Mouse (Mus musculus) liver, postnatal 0 days (tissue): ENCODE results near the gene Rpl3l. TPM values are rescaled to one million over a fixed set of nuclear protein-coding genes. Genes with fewer than 3 reads are reported as not detected.

Experiments
- ATAC-seq: fragments of 200-750 bp; cut with Nextera tagmentation; 2 replicates; pipeline ENCODE4 v1.8.0; 2017; ENCODE audit warnings: mild to moderate bottlenecking, moderate library complexity
- DNase-seq: peaks from one replicate; pipeline ENCODE4 v3.0.0-alpha.2; 2016
- H3K27ac ChIP-seq: fragments of 300-500 bp; sonication (generic); 2 replicates; pipeline ENCODE4 v1.5.1; 2014; ENCODE audit warnings: antibody characterized with exemption, moderate library complexity, mild to moderate bottlenecking, low read depth
- H3K27me3 ChIP-seq: fragments of 300-500 bp; sonication (generic); 2 replicates; pipeline ENCODE4 v1.6.1; 2014; ENCODE audit warnings: low read length, control low read depth, mixed read lengths; ENCODE audit not compliant: insufficient read depth
- H3K36me3 ChIP-seq: fragments of 300-500 bp; sonication (generic); replicated peaks from 2 replicates; pipeline ENCODE4 v1.6.1; 2014; ENCODE audit warnings: mild to moderate bottlenecking, control low read depth, low read length, moderate library complexity, mixed read lengths; ENCODE audit not compliant: insufficient read depth
- H3K4me1 ChIP-seq: fragments of 300-500 bp; sonication (generic); 2 replicates; pipeline ENCODE4 v1.6.1; 2014; ENCODE audit warnings: antibody characterized with exemption, mild to moderate bottlenecking, control low read depth; ENCODE audit not compliant: insufficient read depth
- H3K4me2 ChIP-seq: fragments of 300-500 bp; sonication (generic); 2 replicates; pipeline ENCODE4 v1.6.1; 2014; ENCODE audit warnings: low read depth, mild to moderate bottlenecking, low read length, moderate library complexity, mixed read lengths
- H3K4me3 ChIP-seq: fragments of 300-500 bp; sonication (generic); 2 replicates; pipeline ENCODE4 v1.5.1; 2014; ENCODE audit warnings: low read depth, low read length
- H3K9ac ChIP-seq: fragments of 300-500 bp; sonication (generic); replicated peaks from 2 replicates; pipeline ENCODE4 v1.6.1; 2014; ENCODE audit warnings: mild to moderate bottlenecking, moderate library complexity
- H3K9me3 ChIP-seq: fragments of 300-500 bp; sonication (generic); 2 replicates; pipeline ENCODE4 v1.6.1; 2016; ENCODE audit warnings: mild to moderate bottlenecking, control low read depth, low read length, mixed read lengths
- CTCF ChIP-seq: sonication (generic); IDR thresholded peaks from 2 replicates; pipeline ENCODE4 v1.5.1; 2016; ENCODE audit warnings: antibody characterized with exemption, low read depth
- EP300 ChIP-seq: IDR thresholded peaks from 2 replicates; pipeline ENCODE4 v1.6.1; 2016; ENCODE audit warnings: antibody characterized with exemption, low read depth, mild to moderate bottlenecking
- WGBS: fragments of 180-500 bp; shearing (Covaris S2); extraction: QIAGEN DNeasy Blood & Tissue Kit; methylation state at CpG from one replicate; pipeline ENCODE4 v1.1.7; 2014; ENCODE audit not compliant: insufficient replicate concordance; 5-methylcytosine and 5-hydroxymethylcytosine counted together
- polyA plus RNA-seq: library from polyadenylated mRNA; unstranded; fragments of >200 nt; fragmentation: Nextera tagmentation; extraction: Ambion mirVana; gene quantifications from 2 replicates; pipeline ENCODE4 v1.2.1, GENCODE M21; 2015

Gene Rpl3l
- polyA plus RNA-seq, 1 experiment from 2014 or later: 0.14 TPM

- H3K27ac ChIP-seq: no peak overlapping the region
- DNase-seq (no peak), ATAC-seq (no peak)
- no peak overlapping the region for H3K9ac ChIP-seq
- no peaks in the 10 kb centered on the region for H3K27me3 ChIP-seq
- peaks cover 28% of the 10 kb centered on the region for H3K36me3 ChIP-seq
- no peak overlapping the region for H3K4me3 ChIP-seq
- peaks cover 14% of the 10 kb centered on the region for H3K4me1 ChIP-seq
- H3K9me3 ChIP-seq: no peaks in the 10 kb centered on the region
- TF ChIP-seq EP300 (no peak), CTCF (no peak)
- 93% methylated on average over 3 of the region's 3 CpGs for WGBS
- no peak overlapping the region for H3K4me2 ChIP-seq
Observed at GRCm38 (mm10) chr17:24705821-24706220, 21.8 kb upstream of the Rpl3l start.

DNA sequence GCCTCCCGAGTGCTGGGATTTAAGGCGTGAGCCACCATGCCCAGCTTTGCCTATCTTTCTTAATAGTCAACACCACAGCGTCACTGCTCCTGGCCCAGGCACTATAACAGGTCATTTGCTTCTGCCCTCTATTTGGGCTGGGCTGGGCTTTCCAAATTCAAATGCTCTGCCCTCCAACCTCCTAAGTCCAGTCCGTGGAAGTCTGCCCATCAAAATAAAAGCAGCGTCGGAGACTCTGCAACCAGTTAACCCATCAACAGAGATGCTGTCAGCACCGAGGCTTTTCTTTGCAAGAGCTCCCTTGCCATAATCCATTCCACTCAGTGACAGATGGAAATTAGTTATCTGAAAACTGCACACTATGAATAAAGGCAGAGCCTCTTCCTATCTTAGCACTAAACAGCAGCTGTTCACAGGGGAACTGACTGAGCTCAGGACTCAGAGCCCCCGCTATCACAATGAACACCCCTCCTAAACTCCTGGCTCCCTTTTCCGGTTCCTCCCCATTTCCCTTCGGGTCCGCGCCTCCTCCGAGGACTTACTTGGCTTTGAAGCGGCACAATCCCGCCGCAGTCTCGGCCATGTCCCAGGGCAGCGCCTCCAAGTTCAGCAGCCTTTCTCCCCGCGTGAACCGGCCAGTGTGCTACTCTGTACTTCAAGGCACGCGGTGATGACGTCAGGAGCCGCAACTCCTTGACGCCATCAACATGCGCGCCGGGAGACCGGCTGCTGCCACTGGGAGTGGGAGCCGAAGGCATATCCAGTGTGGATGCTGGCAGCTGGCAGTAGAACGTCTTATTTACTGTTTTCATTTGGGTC lies 20.4 kb upstream of the Rpl3l start, which contains the start of gene Tbl3:
Gene Tbl3, minus strand, starts transcription at position 679 of the 819 bp plus-strand sequence.
- WGBS: 1% methylated on average over 32 of the region's 32 CpGs
- Histone ChIP-seq H3K36me3 (peaks cover 16% of the 10 kb centered on the region; the same call in 1 of the 2 replicates), H3K4me1 (peaks cover 14% of the 10 kb centered on the region), H3K9me3 (no peaks in the 10 kb centered on the region), H3K4me3 (peak within 1 kb of the TSS; percentile 86), H3K4me2 (peak within 1 kb of the TSS; percentile 93), H3K27me3 (no peaks in the 10 kb centered on the region), H3K27ac (peak within 1 kb of the TSS; percentile 93), H3K9ac (peak within 1 kb of the TSS; percentile 82)
- no peak for TF ChIP-seq CTCF
- TF ChIP-seq EP300: peak; percentile 48; the same call in 1 of the 2 replicates
- peak; percentile 95 for DNase-seq
- ATAC-seq: peak; percentile 92

DNA sequence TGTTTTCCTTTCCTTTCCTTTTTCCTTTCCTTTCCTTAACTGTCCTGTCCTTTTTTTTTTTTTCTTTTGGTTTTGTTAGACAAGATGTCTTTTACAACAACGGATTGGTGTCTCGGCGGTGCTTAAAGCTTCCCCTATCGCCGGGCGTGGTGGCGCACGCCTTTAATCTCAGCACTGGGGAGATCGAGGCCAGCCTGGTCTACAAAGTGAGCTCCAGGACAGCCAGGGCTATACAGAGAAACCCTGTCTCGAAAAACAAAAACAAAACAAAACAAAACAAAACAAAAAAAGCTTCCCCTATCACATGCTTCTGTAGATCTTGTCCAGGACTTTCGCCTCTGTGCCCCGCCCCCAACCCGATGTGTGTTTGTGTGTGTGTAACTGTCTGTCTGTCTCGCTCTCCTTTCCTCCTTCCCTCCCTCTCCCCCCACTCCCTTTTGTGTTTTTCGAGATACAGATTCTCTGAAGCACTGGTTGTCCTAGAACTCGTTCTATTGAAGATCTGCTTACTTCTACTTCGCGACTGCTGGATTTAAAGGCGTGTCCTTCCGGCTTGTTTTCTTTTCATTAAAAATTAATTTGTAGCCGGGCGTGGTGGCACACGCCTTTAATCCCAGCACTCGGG lies 19.7 kb upstream of the Rpl3l start:
- Histone ChIP-seq H3K4me3 (peak overlapping the region; percentile 86), H3K4me1 (peaks cover 14% of the 10 kb centered on the region), H3K9ac (peak overlapping the region; percentile 82), H3K9me3 (no peaks in the 10 kb centered on the region), H3K36me3 (peaks cover 15% of the 10 kb centered on the region; the same call in 1 of the 2 replicates), H3K4me2 (peak overlapping the region; percentile 93), H3K27me3 (no peaks in the 10 kb centered on the region), H3K27ac (peak overlapping the region; percentile 93)
- DNase-seq (peak; percentile 63), ATAC-seq (peak; percentile 44)
- no peak for TF ChIP-seq CTCF
- TF ChIP-seq EP300: 0 out of 2 replicates have a peak, but pooled peaks have one; percentile 5
- 1% methylated on average over 24 of the region's 24 CpGs for WGBS

GRCm38 (mm10) chr17:24708646-24709045 lies 19.0 kb upstream of the Rpl3l start:
- Histone ChIP-seq H3K27me3 (no peaks in the 10 kb centered on the region), H3K9me3 (no peaks in the 10 kb centered on the region), H3K27ac (no peak overlapping the region), H3K9ac (no peak overlapping the region), H3K4me1 (peaks cover 14% of the 10 kb centered on the region), H3K36me3 (peaks cover 15% of the 10 kb centered on the region; the same call in 1 of the 2 replicates), H3K4me3 (no peak overlapping the region), H3K4me2 (peak overlapping the region; percentile 93; the same call in 1 of the 2 replicates)
- peak; percentile 13 for DNase-seq
- TF ChIP-seq EP300: no peak
- peak; percentile 68 for TF ChIP-seq CTCF
- 19% methylated on average over 2 of the region's 2 CpGs for WGBS
- no peak for ATAC-seq

DNA sequence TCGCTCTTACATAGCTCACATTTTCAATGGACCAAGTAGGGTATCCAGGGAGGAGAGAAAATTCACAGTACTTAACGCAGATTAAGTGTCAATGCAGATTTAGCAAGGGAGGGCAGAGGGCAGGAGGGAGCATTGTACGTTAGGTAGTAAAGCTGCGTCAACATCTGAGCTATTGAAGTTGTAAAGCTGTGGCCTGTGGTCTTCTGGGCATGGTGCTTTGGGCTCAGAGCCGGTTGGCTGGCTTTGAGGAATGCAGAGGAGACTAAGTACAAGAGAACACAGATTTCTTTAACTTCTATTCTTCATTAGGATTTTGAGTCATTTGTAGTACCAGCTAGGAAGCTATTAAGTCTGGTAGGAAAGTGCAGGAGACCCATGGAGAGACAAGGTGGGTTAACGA lies 12.1 kb upstream of the Rpl3l start:
- no peak overlapping the region for H3K9ac ChIP-seq
- TF ChIP-seq EP300 (no peak), CTCF (no peak)
- H3K27me3 ChIP-seq: no peaks in the 10 kb centered on the region
- H3K4me2 ChIP-seq: no peak overlapping the region
- peaks cover 6% of the 10 kb centered on the region for H3K4me1 ChIP-seq
- H3K4me3 ChIP-seq: no peak overlapping the region
- ATAC-seq (no peak), DNase-seq (no peak)
- H3K9me3 ChIP-seq: no peaks in the 10 kb centered on the region
- 0 out of 2 replicates have a peak, but pooled peaks cover 9% of the 10 kb centered on the region for H3K36me3 ChIP-seq
- 86% methylated on average over 6 of the region's 6 CpGs for WGBS
- no peak overlapping the region for H3K27ac ChIP-seq

GRCm38 (mm10) chr17:24716166-24716682 lies 11.4 kb upstream of the Rpl3l start:
- DNase-seq (peak; percentile 12), ATAC-seq (no peak)
- Histone ChIP-seq H3K4me1 (peaks cover 7% of the 10 kb centered on the region), H3K9me3 (no peaks in the 10 kb centered on the region), H3K4me3 (no peak overlapping the region), H3K4me2 (no peak overlapping the region), H3K36me3 (peaks cover 11% of the 10 kb centered on the region; the same call in 1 of the 2 replicates), H3K9ac (no peak overlapping the region), H3K27ac (no peak overlapping the region), H3K27me3 (no peaks in the 10 kb centered on the region)
- TF ChIP-seq EP300 (no peak), CTCF (no peak)
- WGBS: 94% methylated on average over 15 of the region's 15 CpGs
